Mouse (Mus musculus) urinary bladder, adult 18-20 months (tissue): ENCODE data around the gene Asprv1.

Experiments
- DNase-seq, 2 experiments: peaks; one replicate each; pipeline ENCODE4 v3.0.0; 2022; ENCODE audit warnings: low spot score in 2 of 2, mixed read lengths in 2 of 2

Gene Asprv1

GRCm38 (mm10) chr6:86665560-86666307 is 37.8 kb downstream of the Asprv1 start:
- DNase-seq: no peak

GRCm38 (mm10) chr6:86667061-86667460 is 39.1 kb downstream of the Asprv1 start:
- DNase-seq: no peak

- DNase-seq: no peak
Observed at GRCm38 (mm10) chr6:86668580-86669239, 40.7 kb downstream of the Asprv1 start, which contains the start of gene Mxd1. Gene Mxd1 (minus strand): TSS chr6:86669161.

GRCm38 (mm10) chr6:86669240-86669727 is 41.3 kb downstream of the Asprv1 start:
- peak; percentile 98 to 100 for DNase-seq

GRCm38 (mm10) chr6:86670873-86671272 is 42.9 kb downstream of the Asprv1 start:
- DNase-seq: peak in 1 of 2 experiments; percentile 51

- no peak for DNase-seq
Observed at GRCm38 (mm10) chr6:86678341-86678740, 50.4 kb downstream of the Asprv1 start.
